Mouse (Mus musculus): Measurements from ENCODE around the gene Camta2. TPM values are rescaled to one million over a fixed set of nuclear protein-coding genes. Genes with fewer than 3 reads are reported as not detected.

The Camta2 gene
- polyA plus RNA-seq, 1 experiment = 11.9 TPM

- peaks cover 18% of the 10 kb centered on the region for H3K79me2 ChIP-seq (ENCODE audit: control insufficient read depth, insufficient read depth)
- H3K4me3 ChIP-seq = no peak overlapping the region
- no peak for TF ChIP-seq SRF (IDR thresholded peaks at IDR 0.05; ENCODE audit: control insufficient read depth, insufficient read length, low read depth)
- TF ChIP-seq TCF3 (IDR thresholded peaks at IDR 0.05; ENCODE audit: insufficient read length, low read depth) = no peak
- TF ChIP-seq REST (IDR thresholded peaks at IDR 0.05; ENCODE audit: insufficient read depth, insufficient read length) = no peak
- TF ChIP-seq TCF12 (IDR thresholded peaks at IDR 0.05; ENCODE audit: insufficient read depth, poor library complexity, severe bottlenecking) = no peak
- no peak for TF ChIP-seq MAX (IDR thresholded peaks at IDR 0.05; ENCODE audit: low read depth)
- no peak for TF ChIP-seq USF1 (IDR thresholded peaks at IDR 0.05; ENCODE audit: low read depth)
- no peak for TF ChIP-seq POLR2AphosphoS2 (IDR thresholded peaks at IDR 0.05; ENCODE audit: insufficient read length, low read depth)
- TF ChIP-seq MYOG (IDR thresholded peaks at IDR 0.05; ENCODE audit: control insufficient read depth in 1 of 3, insufficient read depth in 1 of 3, insufficient read length in 2 of 3, low read depth in 2 of 3) = no peak
- no peak for TF ChIP-seq CEBPB (IDR thresholded peaks at IDR 0.05; ENCODE audit: insufficient read depth, poor library complexity, severe bottlenecking)
- no peak for TF ChIP-seq POLR2A (IDR thresholded peaks at IDR 0.05; ENCODE audit: insufficient read length, low read depth)
- no peak for TF ChIP-seq MYOD1 (IDR thresholded peaks at IDR 0.05; ENCODE audit: control insufficient read depth in 1 of 3, insufficient read length in 2 of 3, low read depth in 2 of 3)
- TF ChIP-seq E2F4 (IDR thresholded peaks at IDR 0.05; ENCODE audit: insufficient read depth) = no peak
- H3K4me2 ChIP-seq (ENCODE audit: low read depth) = no peak overlapping the region
- no peak overlapping the region for H3ac ChIP-seq (ENCODE audit: control insufficient read depth, insufficient read length)
- H3K27me3 ChIP-seq (ENCODE audit: control insufficient read depth, insufficient read depth, insufficient read length) = no peaks in the 10 kb centered on the region
- no peaks in the 10 kb centered on the region for H3K36me3 ChIP-seq (ENCODE audit: control insufficient read depth, insufficient read depth)
These were observed 9.5 kb upstream of the Camta2 start for GRCm38 (mm10) chr11:70697376-70697775.

GRCm38 (mm10) chr11:70693504-70693903 lies 5.6 kb upstream of the Camta2 start:
- TF ChIP-seq CEBPB (IDR thresholded peaks at IDR 0.05; ENCODE audit: insufficient read depth, poor library complexity, severe bottlenecking) (no peak), MYOG (IDR thresholded peaks at IDR 0.05; ENCODE audit: control insufficient read depth in 1 of 3, insufficient read depth in 1 of 3, insufficient read length in 2 of 3, low read depth in 2 of 3) (no peak), POLR2A (IDR thresholded peaks at IDR 0.05; ENCODE audit: insufficient read length, low read depth) (no peak), MYOD1 (IDR thresholded peaks at IDR 0.05; ENCODE audit: control insufficient read depth in 1 of 3, insufficient read length in 2 of 3, low read depth in 2 of 3) (no peak), TCF3 (IDR thresholded peaks at IDR 0.05; ENCODE audit: insufficient read length, low read depth) (no peak), USF1 (IDR thresholded peaks at IDR 0.05; ENCODE audit: low read depth) (no peak), REST (IDR thresholded peaks at IDR 0.05; ENCODE audit: insufficient read depth, insufficient read length) (no peak), SRF (IDR thresholded peaks at IDR 0.05; ENCODE audit: control insufficient read depth, insufficient read length, low read depth) (no peak), E2F4 (IDR thresholded peaks at IDR 0.05; ENCODE audit: insufficient read depth) (no peak)
- H3K79me2 ChIP-seq (ENCODE audit: control insufficient read depth, insufficient read depth) = no peaks in the 10 kb centered on the region
- H3K4me3 ChIP-seq = no peak overlapping the region

GRCm38 (mm10) chr11:70689578-70689977 lies 1.7 kb upstream of the Camta2 start:
- H3K36me3 ChIP-seq (ENCODE audit: control insufficient read depth, insufficient read depth) = no peaks in the 10 kb centered on the region
- H3K27me3 ChIP-seq (ENCODE audit: control insufficient read depth, insufficient read depth, insufficient read length) = no peaks in the 10 kb centered on the region
- H3ac ChIP-seq (ENCODE audit: control insufficient read depth, insufficient read length) = no peak overlapping the region
- TF ChIP-seq MAX (IDR thresholded peaks at IDR 0.05; ENCODE audit: low read depth) = no peak
- TF ChIP-seq USF1 (IDR thresholded peaks at IDR 0.05; ENCODE audit: low read depth) = no peak
- TF ChIP-seq E2F4 (IDR thresholded peaks at IDR 0.05; ENCODE audit: insufficient read depth) = no peak
- TF ChIP-seq SRF (IDR thresholded peaks at IDR 0.05; ENCODE audit: control insufficient read depth, insufficient read length, low read depth) = no peak
- no peak for TF ChIP-seq TCF3 (IDR thresholded peaks at IDR 0.05; ENCODE audit: insufficient read length, low read depth)
- no peak for TF ChIP-seq POLR2A (IDR thresholded peaks at IDR 0.05; ENCODE audit: insufficient read length, low read depth)
- no peak for TF ChIP-seq CEBPB (IDR thresholded peaks at IDR 0.05; ENCODE audit: insufficient read depth, poor library complexity, severe bottlenecking)
- no peak for TF ChIP-seq REST (IDR thresholded peaks at IDR 0.05; ENCODE audit: insufficient read depth, insufficient read length)
- no peak for TF ChIP-seq MYOG (IDR thresholded peaks at IDR 0.05; ENCODE audit: control insufficient read depth in 1 of 3, insufficient read depth in 1 of 3, insufficient read length in 2 of 3, low read depth in 2 of 3)
- TF ChIP-seq MYOD1 (IDR thresholded peaks at IDR 0.05; ENCODE audit: control insufficient read depth in 1 of 3, insufficient read length in 2 of 3, low read depth in 2 of 3) = no peak
- TF ChIP-seq POLR2AphosphoS2 (IDR thresholded peaks at IDR 0.05; ENCODE audit: insufficient read length, low read depth) = no peak
- no peak for TF ChIP-seq TCF12 (IDR thresholded peaks at IDR 0.05; ENCODE audit: insufficient read depth, poor library complexity, severe bottlenecking)
- no peak overlapping the region for H3K4me3 ChIP-seq
- no peaks in the 10 kb centered on the region for H3K79me2 ChIP-seq (ENCODE audit: control insufficient read depth, insufficient read depth)
- H3K4me2 ChIP-seq (ENCODE audit: low read depth) = no peak overlapping the region

More at GRCm38 (mm10) chr11:70693504-70693903, 5.6 kb upstream of the Camta2 start:
- Histone ChIP-seq H3K27me3 (ENCODE audit: control insufficient read depth, insufficient read depth, insufficient read length) (no peaks in the 10 kb centered on the region), H3K4me2 (ENCODE audit: low read depth) (no peak overlapping the region), H3K36me3 (ENCODE audit: control insufficient read depth, insufficient read depth) (no peaks in the 10 kb centered on the region), H3ac (ENCODE audit: control insufficient read depth, insufficient read length) (no peak overlapping the region)

- TF ChIP-seq E2F4 (IDR thresholded peaks at IDR 0.05; ENCODE audit: insufficient read depth) = no peak
- no peak for TF ChIP-seq MYOD1 (IDR thresholded peaks at IDR 0.05; ENCODE audit: control insufficient read depth in 1 of 3, insufficient read length in 2 of 3, low read depth in 2 of 3)
- TF ChIP-seq POLR2AphosphoS2 (IDR thresholded peaks at IDR 0.05; ENCODE audit: insufficient read length, low read depth) = no peak
- no peak for TF ChIP-seq MYOG (IDR thresholded peaks at IDR 0.05; ENCODE audit: control insufficient read depth in 1 of 3, insufficient read depth in 1 of 3, insufficient read length in 2 of 3, low read depth in 2 of 3)
- no peak for TF ChIP-seq REST (IDR thresholded peaks at IDR 0.05; ENCODE audit: insufficient read depth, insufficient read length)
- TF ChIP-seq CEBPB (IDR thresholded peaks at IDR 0.05; ENCODE audit: insufficient read depth, poor library complexity, severe bottlenecking) = no peak
- no peak for TF ChIP-seq TCF12 (IDR thresholded peaks at IDR 0.05; ENCODE audit: insufficient read depth, poor library complexity, severe bottlenecking)
- no peak for TF ChIP-seq MAX (IDR thresholded peaks at IDR 0.05; ENCODE audit: low read depth)
- no peak for TF ChIP-seq POLR2A (IDR thresholded peaks at IDR 0.05; ENCODE audit: insufficient read length, low read depth)
- TF ChIP-seq USF1 (IDR thresholded peaks at IDR 0.05; ENCODE audit: low read depth) = no peak
- no peak for TF ChIP-seq SRF (IDR thresholded peaks at IDR 0.05; ENCODE audit: control insufficient read depth, insufficient read length, low read depth)
- TF ChIP-seq TCF3 (IDR thresholded peaks at IDR 0.05; ENCODE audit: insufficient read length, low read depth) = no peak
- no peaks in the 10 kb centered on the region for H3K79me2 ChIP-seq (ENCODE audit: control insufficient read depth, insufficient read depth)
- peak overlapping the region; percentile 53 for H3ac ChIP-seq (ENCODE audit: control insufficient read depth, insufficient read length)
- peak overlapping the region; percentile 78 for H3K4me2 ChIP-seq (ENCODE audit: low read depth)
- no peaks in the 10 kb centered on the region for H3K27me3 ChIP-seq (ENCODE audit: control insufficient read depth, insufficient read depth, insufficient read length)
- no peaks in the 10 kb centered on the region for H3K36me3 ChIP-seq (ENCODE audit: control insufficient read depth, insufficient read depth)
- H3K4me3 ChIP-seq = peak overlapping the region; percentile 68
These were observed 467 bp upstream of the Camta2 start for GRCm38 (mm10) chr11:70688372-70688771.

Data from myocyte (in vitro differentiated cells).